Mouse (Mus musculus): Measurements from ENCODE around the gene Wdtc1.

Gene Wdtc1

DNA sequence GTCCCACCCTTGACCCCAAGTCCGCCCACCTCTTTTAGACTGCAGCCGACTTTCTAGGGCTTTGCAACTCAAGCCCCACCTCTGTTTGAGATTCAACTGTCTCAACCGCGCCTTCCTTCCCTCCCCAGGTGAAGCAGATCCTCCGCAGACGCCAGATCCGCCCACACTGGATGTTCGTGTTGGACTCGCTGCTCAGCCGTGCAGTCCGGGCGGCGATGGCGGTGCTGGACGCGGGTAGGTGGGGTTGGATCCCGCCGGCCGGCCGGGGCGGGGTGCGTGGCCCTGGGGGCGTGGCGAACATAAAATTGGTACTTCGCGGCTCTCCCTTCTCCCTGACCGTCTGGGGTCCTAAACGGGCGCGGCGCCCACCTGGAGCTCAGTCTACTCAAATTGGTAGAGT, 102.1 kb downstream of the Wdtc1 start:
- DNase-seq (ENCODE audit: low spot score), result peak; percentile 20

DNA sequence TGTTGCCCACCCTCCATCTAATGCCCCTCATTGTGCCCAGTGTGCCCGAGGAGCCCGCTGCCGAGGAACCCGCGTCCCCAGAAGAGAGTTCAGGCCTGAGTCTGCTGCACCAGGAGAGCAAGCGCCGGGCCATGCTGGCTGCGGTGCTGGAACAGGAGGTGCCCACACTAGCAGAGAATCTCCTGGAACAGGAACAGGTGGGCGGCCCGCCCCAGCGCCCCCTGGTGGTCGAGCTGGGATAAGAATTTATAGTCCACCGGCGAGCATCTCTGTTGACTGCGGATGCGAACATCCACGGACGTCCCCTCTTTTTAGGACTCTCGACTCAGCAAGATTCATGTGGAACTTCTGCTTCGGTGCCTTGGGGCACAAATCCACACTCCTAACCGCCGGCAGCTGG, 102.7 kb downstream of the Wdtc1 start:
- DNase-seq (ENCODE audit: low spot score), result peak; percentile 52

DNA sequence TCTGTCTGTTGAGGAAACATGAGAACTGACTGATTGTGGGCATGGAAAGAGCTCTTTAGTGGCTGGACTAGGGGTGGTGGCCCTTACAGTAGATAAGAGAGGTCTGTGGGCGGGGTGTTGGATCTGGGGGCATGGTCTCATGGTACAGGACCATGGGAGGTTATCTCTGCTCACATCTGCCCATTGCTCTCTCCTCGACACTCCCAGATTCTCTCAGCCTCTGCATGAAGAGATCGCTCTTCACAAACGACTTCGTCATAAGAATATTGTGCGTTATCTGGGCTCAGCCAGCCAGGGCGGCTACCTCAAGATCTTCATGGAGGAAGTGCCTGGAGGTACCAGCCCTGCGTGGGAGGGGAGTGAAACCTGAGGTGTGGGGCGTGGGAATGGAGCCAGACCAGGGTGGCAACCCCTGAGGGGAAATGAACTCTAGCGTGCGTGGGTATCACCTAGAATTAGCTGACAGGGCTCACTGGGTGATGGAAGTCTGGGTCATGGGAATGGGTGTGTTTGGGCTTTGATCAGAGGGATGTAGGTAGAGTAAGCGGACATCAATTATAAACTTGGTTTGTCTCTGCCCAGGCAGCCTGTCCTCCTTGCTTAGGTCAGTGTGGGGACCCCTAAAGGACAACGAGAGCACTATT, 105.4 kb downstream of the Wdtc1 start:
- no peak for DNase-seq (ENCODE audit: low spot score)

DNA sequence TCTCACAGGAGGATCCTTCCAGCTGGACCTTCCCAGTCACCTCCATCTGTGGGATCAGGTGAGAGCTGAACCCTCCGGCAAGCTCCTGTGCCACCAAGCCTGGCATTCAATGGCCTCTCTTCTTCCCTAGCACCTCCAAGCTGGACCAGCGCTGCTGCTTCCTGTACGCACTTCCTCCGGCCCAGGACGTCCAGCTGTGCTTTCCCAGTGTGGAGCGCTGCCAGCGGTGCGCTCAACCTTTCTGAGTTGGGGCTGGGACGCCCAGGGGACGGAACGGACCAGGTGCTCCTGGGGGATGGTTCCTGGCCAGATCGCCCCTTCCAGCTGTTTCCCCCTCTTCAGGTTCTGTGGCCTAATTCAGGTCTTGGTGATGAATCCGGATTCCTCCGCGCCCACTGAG, 106.2 kb downstream of the Wdtc1 start:
- DNase-seq (ENCODE audit: low spot score), result no peak

DNA sequence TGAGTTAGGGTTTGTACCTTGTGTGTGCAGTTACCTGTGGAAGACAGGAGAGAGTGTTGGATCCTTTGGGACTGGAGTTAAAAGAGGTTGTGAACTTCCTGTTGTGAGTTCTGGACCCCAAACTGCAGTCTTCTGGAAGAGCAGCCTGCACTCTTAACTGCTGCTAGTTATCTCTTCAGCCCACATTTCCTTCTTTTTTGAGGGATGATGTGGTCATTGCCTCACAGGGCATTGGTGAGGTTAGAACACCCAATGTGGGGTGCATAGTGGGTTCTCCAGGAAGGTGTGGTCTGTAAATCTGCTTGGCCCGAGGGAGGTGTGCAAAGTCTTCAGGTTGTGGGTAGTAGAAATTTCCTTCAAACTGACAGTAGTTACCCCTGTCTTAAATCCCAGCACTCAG, 109.0 kb downstream of the Wdtc1 start:
- no peak for DNase-seq (ENCODE audit: low spot score)

DNA sequence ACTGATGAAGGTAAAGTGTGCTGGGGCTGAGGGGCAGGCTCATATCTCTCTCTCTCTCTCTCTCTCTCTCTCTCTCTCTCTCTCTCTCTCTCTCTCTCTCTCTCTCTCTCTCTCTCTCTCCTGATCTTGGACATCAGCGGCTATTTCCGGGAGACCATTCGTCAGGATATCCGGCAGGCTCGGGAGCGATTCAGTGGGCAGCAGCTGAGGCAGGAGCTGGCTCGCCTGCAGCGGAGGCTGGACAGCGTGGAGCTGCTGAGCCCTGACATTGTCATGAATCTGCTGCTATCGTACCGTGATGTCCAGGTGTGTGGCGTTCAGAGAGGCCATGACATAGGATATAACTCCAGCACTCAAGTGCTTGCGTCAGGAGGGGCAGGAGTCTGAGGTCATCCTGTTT, 109.7 kb downstream of the Wdtc1 start:
- DNase-seq (ENCODE audit: low spot score), result no peak

DNA sequence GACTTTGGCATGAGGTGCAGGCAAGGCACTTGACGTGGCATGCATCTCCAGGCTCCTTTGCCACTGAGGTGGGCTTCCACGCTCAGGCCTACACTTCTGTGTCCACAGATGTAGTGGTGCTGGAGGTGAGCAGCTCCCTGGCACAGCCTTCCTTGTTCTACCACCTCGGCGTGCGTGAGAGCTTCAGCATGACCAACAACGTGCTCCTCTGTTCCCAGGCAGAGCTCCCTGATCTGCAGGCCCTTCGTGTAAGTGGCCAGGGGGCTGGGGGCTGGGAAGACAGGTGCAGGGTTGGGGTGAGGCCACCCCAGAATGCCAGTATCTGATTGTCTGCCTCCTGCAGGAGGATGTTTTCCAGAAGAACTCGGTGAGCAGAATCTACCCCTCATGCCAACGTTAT, 110.6 kb downstream of the Wdtc1 start:
- DNase-seq (ENCODE audit: low spot score), result no peak

Measured in yolk sac, embryonic 10.5 days (tissue).